Mouse (Mus musculus) C2C12 (cell line): ENCODE measurements around the gene Elf4.

ENCODE experiments used
- CEBPB ChIP-seq: IDR thresholded peaks from one replicate; pipeline ENCODE4 v1.6.1; 2011; ENCODE audit warnings: low read depth, mild to moderate bottlenecking, control low read depth, moderate library complexity
- CTCF ChIP-seq: IDR thresholded peaks from one replicate; pipeline ENCODE4 v1.5.1; 2011; ENCODE audit not compliant: control insufficient read depth, insufficient read depth, insufficient read length

DNA sequence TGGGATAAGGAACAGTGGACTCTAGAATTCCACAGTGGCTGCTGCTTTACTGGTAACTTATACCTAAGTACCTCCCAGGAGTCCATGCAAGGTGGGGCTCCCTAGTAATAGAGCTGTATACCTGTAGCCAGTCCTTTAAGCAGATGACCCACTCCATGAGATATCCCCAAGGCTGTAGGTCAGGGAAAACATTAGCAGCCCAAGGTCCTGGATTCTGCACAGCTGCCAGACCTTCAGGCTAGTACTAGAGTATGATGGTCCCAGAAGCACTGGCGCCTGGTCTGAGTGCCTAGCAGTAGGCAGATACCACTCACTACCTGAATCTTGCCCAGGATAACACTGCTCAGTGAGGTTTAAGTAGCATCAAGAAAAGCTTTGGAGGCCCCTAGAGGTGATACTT, 28.7 kb downstream of the Elf4 start:
- TF ChIP-seq CTCF (no peak), CEBPB (no peak)
